Mouse (Mus musculus) cerebellum, adult 8-10 months (tissue): ENCODE results near the gene Glrp1.

Experiments used
- DNase-seq: peaks from one replicate; pipeline ENCODE4 v3.0.0; 2022

Glrp1 gene

DNA sequence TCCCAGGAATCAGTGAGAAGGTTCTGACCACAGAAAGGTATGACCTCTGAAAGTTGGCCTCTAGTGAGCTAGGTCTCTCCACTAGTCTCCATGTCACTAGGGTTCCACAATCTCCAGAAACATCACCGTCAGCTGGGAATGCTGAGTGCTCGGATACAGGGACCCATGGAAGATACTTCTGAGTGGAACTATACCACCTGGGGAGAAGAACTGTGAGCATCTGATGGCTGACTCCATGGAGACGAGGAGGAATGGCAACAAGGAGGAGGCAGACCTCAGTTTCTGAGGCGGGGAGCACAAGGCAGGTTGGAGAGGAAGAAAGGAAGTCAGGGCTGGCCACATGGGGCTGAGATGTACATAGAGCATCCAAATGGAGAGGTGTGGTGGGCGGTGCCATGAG is 50.2 kb downstream of the Glrp1 start:
- DNase-seq, result no peak

DNA sequence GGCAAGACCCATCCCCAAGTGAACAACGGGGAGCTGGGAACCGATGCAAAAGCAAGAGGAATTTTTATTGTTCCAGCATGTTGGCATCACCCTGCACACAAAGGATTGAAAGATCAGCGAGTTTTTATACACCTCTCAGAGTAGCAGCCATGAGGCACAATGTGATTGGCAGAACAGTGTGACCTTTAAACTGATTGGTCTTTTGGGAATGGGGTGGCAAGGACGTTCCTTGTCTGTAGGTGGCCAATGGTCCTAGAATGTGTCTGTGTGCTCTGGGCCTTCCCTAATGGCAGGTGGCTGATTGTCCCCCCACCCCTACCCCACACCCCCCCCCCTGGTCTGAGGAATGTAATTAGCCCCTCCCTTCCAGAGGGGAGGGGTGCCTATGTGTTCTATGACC is 50.7 kb downstream of the Glrp1 start:
- DNase-seq, result no peak

DNA sequence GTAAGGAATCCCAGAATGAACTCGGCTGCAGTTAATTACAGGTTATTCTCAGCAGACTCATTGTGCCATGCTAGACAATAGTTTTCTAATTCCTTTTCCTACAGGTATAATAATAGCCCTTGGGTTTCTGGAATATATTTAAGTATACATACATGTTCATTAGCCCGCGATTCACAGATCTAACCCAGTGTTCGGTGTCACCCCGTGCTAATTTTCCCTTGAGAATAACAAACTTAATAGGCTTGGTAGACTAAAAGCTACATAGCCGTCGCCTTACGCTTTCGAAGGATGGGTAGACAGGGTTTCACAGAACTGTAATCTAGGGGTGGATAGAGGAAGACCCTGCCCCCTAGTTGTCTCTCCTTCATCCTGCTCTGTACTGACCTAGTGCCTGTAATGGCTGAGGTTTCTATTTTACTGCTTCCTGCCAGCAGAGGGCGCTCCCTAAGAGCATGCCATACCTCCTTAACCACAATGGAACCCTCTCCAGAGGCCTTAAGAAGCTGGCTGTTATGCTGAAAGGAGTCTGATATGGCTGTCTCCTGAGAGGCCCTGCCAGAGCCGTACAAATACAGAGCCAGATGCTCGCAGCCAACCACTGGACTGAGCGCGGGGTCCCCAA is 53.3 kb downstream of the Glrp1 start:
- DNase-seq, result peak; percentile 66

DNA sequence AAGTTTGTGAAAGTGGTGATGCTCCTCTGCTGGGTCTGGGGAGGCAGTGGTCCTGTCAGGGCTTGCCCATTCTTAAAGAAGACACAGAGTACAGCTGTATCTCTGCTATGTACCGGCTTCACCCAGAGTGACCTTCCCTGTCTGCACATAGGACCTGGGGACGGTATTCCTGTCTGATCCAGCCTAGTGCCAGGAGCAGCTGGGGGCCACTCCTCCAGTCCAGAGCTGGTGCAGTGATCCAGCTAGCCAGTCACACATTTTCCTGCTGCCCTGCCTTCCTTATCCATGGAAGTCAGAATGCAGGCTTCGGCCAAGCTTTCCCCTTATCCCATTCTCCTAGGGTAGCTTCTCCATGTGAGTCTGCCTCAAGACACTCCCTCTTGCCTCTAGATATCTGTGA is 54.1 kb downstream of the Glrp1 start:
- DNase-seq, result no peak

DNA sequence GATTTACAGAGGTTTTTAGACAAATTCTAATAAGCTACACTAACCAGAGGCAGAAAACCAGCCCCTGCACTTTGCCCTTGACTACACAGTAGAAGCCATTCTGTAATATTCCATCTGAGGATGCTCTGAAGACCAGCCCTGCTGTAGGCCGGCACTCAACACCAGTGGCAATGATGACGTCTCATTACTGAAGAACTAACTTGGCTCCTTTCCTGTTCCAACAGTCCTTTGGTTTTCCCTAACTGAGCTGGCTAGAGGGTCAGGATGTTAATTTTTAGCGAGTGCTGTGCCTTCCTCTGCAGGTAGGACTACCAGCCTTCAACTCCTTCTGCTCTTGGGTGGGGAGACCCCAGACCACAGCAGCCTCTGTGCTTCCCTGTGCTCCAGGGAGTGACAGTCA is 55.2 kb downstream of the Glrp1 start:
- DNase-seq, result no peak

DNA sequence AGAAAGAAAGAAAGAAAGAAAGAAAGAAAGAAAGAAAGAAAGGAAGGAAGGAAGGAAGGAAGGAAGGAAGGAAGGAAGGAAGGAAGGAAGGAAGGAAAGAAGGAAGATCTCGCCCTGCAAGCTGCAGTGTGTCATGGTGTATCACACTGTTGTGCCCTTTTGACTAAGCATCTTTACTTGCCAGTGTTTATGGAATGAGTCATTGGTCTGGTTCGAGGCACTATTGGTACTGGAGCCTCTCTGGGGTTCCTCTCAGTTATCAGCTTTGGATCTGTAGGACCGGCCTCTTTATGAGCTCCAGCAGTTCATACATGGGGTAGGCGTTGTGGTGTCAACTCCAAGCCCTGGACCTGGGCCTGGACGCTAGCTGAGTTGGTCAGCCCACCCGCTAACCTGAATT is 57.7 kb downstream of the Glrp1 start:
- no peak for DNase-seq

DNA sequence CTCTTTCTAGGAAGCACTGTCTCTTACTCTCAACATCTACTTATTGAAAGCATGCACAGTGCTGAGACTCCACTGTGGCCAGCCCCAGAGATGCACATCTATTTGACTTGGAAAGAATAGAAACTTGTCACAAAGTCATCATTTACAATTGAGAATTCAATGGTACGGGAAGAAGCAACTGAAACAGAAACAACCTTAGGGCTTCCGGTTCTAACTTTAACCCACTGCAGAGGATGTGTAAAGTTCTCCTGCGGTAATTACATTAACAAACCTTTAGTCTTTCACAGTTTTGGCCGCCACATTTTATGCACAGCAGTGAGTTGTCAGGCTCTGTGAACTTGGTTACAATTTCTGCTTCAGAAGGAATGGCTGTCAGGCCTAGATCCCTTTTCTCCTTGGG is 59.2 kb downstream of the Glrp1 start:
- no peak for DNase-seq
